Mouse (Mus musculus) intestine, embryonic 16.5 days (tissue): Measurements from ENCODE around the gene Galnt15. TPM values are rescaled to one million over a fixed set of nuclear protein-coding genes. Genes with fewer than 3 reads are reported as not detected.

Experiments
- ATAC-seq: fragments of 200-750 bp; cut with Nextera tagmentation; 2 replicates; pipeline ENCODE4 v1.8.0; 2017; ENCODE audit warnings: moderate TSS enrichment, moderate library complexity
- H3K27ac ChIP-seq: fragments of 300-500 bp; sonication (generic); 2 replicates; pipeline ENCODE4 v1.5.1; 2014; ENCODE audit warnings: mild to moderate bottlenecking, low read length
- H3K27me3 ChIP-seq: fragments of 300-500 bp; sonication (generic); replicated peaks from 2 replicates; pipeline ENCODE4 v1.6.1; 2014; ENCODE audit warnings: low read length, control low read depth, mixed read lengths; ENCODE audit not compliant: control insufficient read depth, insufficient read depth
- H3K36me3 ChIP-seq: fragments of 300-500 bp; sonication (generic); 2 replicates; pipeline ENCODE4 v1.6.1; 2014; ENCODE audit warnings: low read length, control low read depth; ENCODE audit not compliant: control insufficient read depth, insufficient read depth
- H3K4me1 ChIP-seq: fragments of 300-500 bp; sonication (generic); 2 replicates; pipeline ENCODE4 v1.6.1; 2014; ENCODE audit warnings: low read length, control low read depth, mixed read lengths; ENCODE audit not compliant: control insufficient read depth, insufficient read depth
- H3K4me2 ChIP-seq: fragments of 300-500 bp; sonication (generic); 2 replicates; pipeline ENCODE4 v1.6.1; 2014; ENCODE audit warnings: low read depth, low read length, control low read depth
- H3K4me3 ChIP-seq: fragments of 300-500 bp; sonication (generic); 2 replicates; pipeline ENCODE4 v1.5.1; 2014; ENCODE audit warnings: mild to moderate bottlenecking, low read length
- H3K9ac ChIP-seq: fragments of 300-500 bp; sonication (generic); 2 replicates; pipeline ENCODE4 v1.6.1; 2014; ENCODE audit warnings: low read depth, low read length
- H3K9me3 ChIP-seq: fragments of 300-500 bp; sonication (generic); 2 replicates; pipeline ENCODE4 v1.6.1; 2016; ENCODE audit warnings: low read length, control low read depth; ENCODE audit not compliant: control insufficient read depth
- WGBS: fragments of 180-500 bp; shearing (Covaris S2); extraction: QIAGEN DNeasy Blood & Tissue Kit; methylation state at CpG from one replicate; pipeline ENCODE4 v1.1.7; 2014; 5-methylcytosine and 5-hydroxymethylcytosine counted together
- polyA plus RNA-seq: library from polyadenylated mRNA; unstranded; fragments of >200 nt; fragmentation: Nextera tagmentation; extraction: Ambion mirVana; gene quantifications from 2 replicates; pipeline ENCODE4 v1.2.1, GENCODE M21; 2015

Galnt15 gene
- polyA plus RNA-seq, result 0.02 and 0.05 TPM in 2 replicates

GRCm38 (mm10) chr14:32028681-32029091 lies at the start of gene Galnt15:
Gene Galnt15 (plus strand): TSS chr14:32028989.
- 8% methylated on average over 9 of the region's 9 CpGs for WGBS
- no peak for ATAC-seq

GRCm38 (mm10) chr14:31994021-31994420 lies 34.8 kb upstream of the Galnt15 start:
- Histone ChIP-seq H3K9me3 (no peaks in the 10 kb centered on the region), H3K4me1 (no peaks in the 10 kb centered on the region), H3K4me3 (no peak overlapping the region), H3K27ac (no peak overlapping the region), H3K9ac (no peak overlapping the region), H3K36me3 (no peaks in the 10 kb centered on the region), H3K4me2 (no peak overlapping the region), H3K27me3 (no peaks in the 10 kb centered on the region)
- no peak for ATAC-seq
- 37% methylated on average over 8 of the region's 8 CpGs for WGBS

More at GRCm38 (mm10) chr14:32028681-32029091, at the start of gene Galnt15:
- no peak within 1 kb of the TSS for H3K4me3 ChIP-seq
- H3K27me3 ChIP-seq, result no peaks in the 10 kb centered on the region; the same call in 1 of the 2 replicates
- no peak within 1 kb of the TSS for H3K27ac ChIP-seq
- H3K4me2 ChIP-seq, result no peak within 1 kb of the TSS
- H3K4me1 ChIP-seq, result peaks cover 2% of the 10 kb centered on the region; the same call in 1 of the 2 replicates
- H3K9me3 ChIP-seq, result no peaks in the 10 kb centered on the region
- no peaks in the 10 kb centered on the region for H3K36me3 ChIP-seq
- no peak within 1 kb of the TSS for H3K9ac ChIP-seq

- Histone ChIP-seq H3K9me3 (no peaks in the 10 kb centered on the region), H3K4me2 (no peak overlapping the region), H3K27me3 (no peaks in the 10 kb centered on the region), H3K9ac (no peak overlapping the region), H3K4me1 (no peaks in the 10 kb centered on the region), H3K4me3 (no peak overlapping the region), H3K36me3 (no peaks in the 10 kb centered on the region), H3K27ac (no peak overlapping the region)
- WGBS, result 78% methylated on average over 7 of the region's 7 CpGs
- no peak for ATAC-seq
Observed at GRCm38 (mm10) chr14:32000941-32001340, 27.8 kb upstream of the Galnt15 start.

- Histone ChIP-seq H3K36me3 (no peaks in the 10 kb centered on the region), H3K4me3 (no peak overlapping the region), H3K4me1 (no peaks in the 10 kb centered on the region), H3K9ac (no peak overlapping the region), H3K9me3 (no peaks in the 10 kb centered on the region), H3K27me3 (no peaks in the 10 kb centered on the region), H3K27ac (no peak overlapping the region), H3K4me2 (no peak overlapping the region)
- 80% methylated on average over 15 of the region's 15 CpGs for WGBS
- no peak for ATAC-seq
Observed at GRCm38 (mm10) chr14:32002502-32003338, 26.1 kb upstream of the Galnt15 start.

- Histone ChIP-seq H3K4me1 (no peaks in the 10 kb centered on the region), H3K27me3 (no peaks in the 10 kb centered on the region), H3K9me3 (no peaks in the 10 kb centered on the region), H3K9ac (no peak overlapping the region), H3K4me3 (no peak overlapping the region), H3K27ac (no peak overlapping the region), H3K4me2 (no peak overlapping the region), H3K36me3 (no peaks in the 10 kb centered on the region)
- WGBS, result 65% methylated on average over 7 of the region's 7 CpGs
- no peak for ATAC-seq
Observed at GRCm38 (mm10) chr14:32003904-32004596, 24.7 kb upstream of the Galnt15 start.

- Histone ChIP-seq H3K9me3 (no peaks in the 10 kb centered on the region), H3K27ac (no peak overlapping the region), H3K9ac (no peak overlapping the region), H3K4me3 (no peak overlapping the region), H3K4me2 (no peak overlapping the region), H3K27me3 (no peaks in the 10 kb centered on the region), H3K36me3 (no peaks in the 10 kb centered on the region), H3K4me1 (no peaks in the 10 kb centered on the region)
- 72% methylated on average over 9 of the region's 9 CpGs for WGBS
- no peak for ATAC-seq
Observed at GRCm38 (mm10) chr14:32005673-32006261, 23.0 kb upstream of the Galnt15 start.

GRCm38 (mm10) chr14:32007654-32008335 lies 21.0 kb upstream of the Galnt15 start:
- Histone ChIP-seq H3K9ac (no peak overlapping the region), H3K9me3 (no peaks in the 10 kb centered on the region), H3K4me2 (no peak overlapping the region), H3K4me3 (no peak overlapping the region), H3K36me3 (no peaks in the 10 kb centered on the region), H3K27ac (no peak overlapping the region), H3K27me3 (no peaks in the 10 kb centered on the region), H3K4me1 (no peaks in the 10 kb centered on the region)
- ATAC-seq, result no peak
- 85% methylated on average over 4 of the region's 4 CpGs for WGBS

GRCm38 (mm10) chr14:32009715-32010114 lies 19.1 kb upstream of the Galnt15 start:
- no peak for ATAC-seq
- Histone ChIP-seq H3K36me3 (no peaks in the 10 kb centered on the region), H3K4me3 (no peak overlapping the region), H3K4me2 (no peak overlapping the region), H3K4me1 (peaks cover 4% of the 10 kb centered on the region; the same call in 1 of the 2 replicates), H3K27me3 (no peaks in the 10 kb centered on the region), H3K9me3 (no peaks in the 10 kb centered on the region), H3K9ac (no peak overlapping the region), H3K27ac (no peak overlapping the region)
- 74% methylated on average over 2 of the region's 2 CpGs for WGBS
